Mouse (Mus musculus): ENCODE results near the gene Fat3.

DNA sequence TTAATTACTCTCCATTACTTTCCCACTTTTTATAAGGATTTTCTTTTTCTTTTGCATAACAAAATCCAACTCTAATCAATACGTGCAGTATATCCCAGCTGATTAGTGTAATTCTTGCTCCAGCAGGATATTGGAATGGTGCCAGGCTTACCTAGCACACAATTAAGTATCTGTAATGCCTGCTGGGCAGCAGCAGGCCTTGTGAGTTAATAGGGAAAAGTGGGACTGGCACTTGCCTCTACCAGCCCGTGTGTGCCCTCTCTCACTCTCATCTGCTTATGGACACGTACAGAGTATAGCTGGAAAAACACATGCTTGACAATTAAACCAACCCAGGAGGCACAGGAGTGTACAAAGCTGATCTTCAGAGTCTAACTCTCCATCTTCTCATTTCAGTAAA lies 11.4 kb downstream of the Fat3 start:
- TF ChIP-seq POLR2A (IDR thresholded peaks at IDR 0.05; ENCODE audit: control insufficient read depth, extremely low read depth, insufficient read depth, low read length, poor library complexity) (no peak), CTCF (IDR thresholded peaks at IDR 0.05; ENCODE audit: borderline replicate concordance, control insufficient read depth, extremely low read depth, insufficient read depth, low read length, poor library complexity) (no peak)

Data from thymus, adult 2 months (tissue).